17 mouse cellular contexts compared by ENCODE assay signal in the genomic region with DNA sequence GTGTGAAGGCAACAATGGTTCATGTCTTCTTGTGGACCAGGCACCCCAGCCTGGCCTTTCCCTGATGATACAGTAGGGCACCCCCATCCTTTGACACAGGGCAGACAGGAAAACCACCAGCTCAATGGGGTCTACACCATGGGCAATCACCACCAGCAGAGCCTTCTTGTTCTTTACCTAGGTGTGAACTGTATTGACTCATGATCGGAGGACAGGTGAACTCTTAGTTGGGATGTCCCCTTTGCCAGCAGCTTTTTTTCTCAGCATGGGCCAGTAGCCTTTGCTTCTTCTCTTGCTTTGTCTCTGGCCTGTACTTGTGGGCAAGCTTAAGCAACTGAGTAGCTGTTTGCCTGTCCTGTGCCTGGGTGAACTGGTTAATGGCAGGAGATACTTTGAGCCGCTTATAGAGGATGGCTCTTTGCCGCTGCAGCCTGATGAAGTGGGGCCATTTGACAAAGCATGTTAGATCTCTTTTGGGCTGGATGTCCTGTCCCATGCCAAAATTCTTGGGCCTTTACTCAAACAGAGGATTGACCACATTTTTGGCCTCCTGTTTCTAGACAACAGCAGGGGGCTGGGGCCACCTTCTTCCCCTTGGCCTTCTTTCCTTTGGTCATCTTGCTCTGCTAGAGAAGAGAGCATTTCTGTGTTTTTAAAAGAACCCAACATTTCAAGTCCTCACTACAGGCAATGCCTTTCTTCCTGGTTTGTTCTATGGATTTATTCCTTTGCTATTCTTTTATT.
"Had no signal": no experiment of that assay in that cellular context is flagged by ENCODE, and none has a peak within 500 bp of the region (broad histone marks: within the 10 kb centered on the region; RNA-seq: fewer than 3 reads in every experiment).

No protein-coding gene starts in this region.

- DNase-seq: liver, postnatal 0 days; lung, adult 2 months; lung, postnatal 14 days; lung, postnatal 36 days; midbrain, embryonic 14.5 days; right cerebral cortex, postnatal 14 days; thymus, adult 2 months; thymus, postnatal 25 days; thymus, postnatal 4 days had no signal

- H3K36me3 ChIP-seq: lung, embryonic 15.5 days; midbrain, embryonic 12.5 days; neural tube, embryonic 12.5 days; stomach, embryonic 15.5 days had no signal

- H3K9ac ChIP-seq: liver, postnatal 0 days; lung, embryonic 15.5 days; midbrain, embryonic 12.5 days; neural tube, embryonic 12.5 days; stomach, embryonic 15.5 days had no signal

- H3K4me3 ChIP-seq: lung, embryonic 15.5 days; megakaryocyte, embryonic 14.5 days; midbrain, embryonic 12.5 days; neural tube, embryonic 12.5 days; stomach, embryonic 15.5 days had no signal

- H3K4me2 ChIP-seq: lung, embryonic 15.5 days; midbrain, embryonic 12.5 days; neural tube, embryonic 12.5 days; stomach, embryonic 15.5 days had no signal

- H3K27me3 ChIP-seq: lung, embryonic 15.5 days; midbrain, embryonic 12.5 days; neural tube, embryonic 12.5 days; stomach, embryonic 15.5 days had no signal

- H3K9me3 ChIP-seq: lung, embryonic 15.5 days; midbrain, embryonic 12.5 days; neural tube, embryonic 12.5 days; stomach, embryonic 15.5 days had no signal

- H3K4me1 ChIP-seq: lung, embryonic 15.5 days; midbrain, embryonic 12.5 days; neural tube, embryonic 12.5 days; stomach, embryonic 15.5 days had no signal

- ATAC-seq: liver, postnatal 0 days; lung, postnatal 0 days had no signal

- H3K27ac ChIP-seq: lung, embryonic 15.5 days; macrophage; midbrain, embryonic 12.5 days; neural tube, embryonic 12.5 days; stomach, embryonic 15.5 days; stomach, postnatal 0 days had no signal
